Mouse (Mus musculus) brain, embryonic 14.5 days (tissue): Measurements from ENCODE around the gene Zfp62.

Experiments used
- CTCF ChIP-seq: fragments of 200-500 bp; IDR thresholded peaks from 2 replicates; pipeline ENCODE4 v1.5.1; 2012; ENCODE audit warnings: inconsistent platforms, mild to moderate bottlenecking, moderate library complexity, borderline replicate concordance; ENCODE audit not compliant: insufficient read depth, insufficient read length; ENCODE audit errors: extremely low read depth
- POLR2A ChIP-seq: fragments of 200-500 bp; IDR thresholded peaks from 2 replicates; pipeline ENCODE4 v1.6.1; 2012; ENCODE audit warnings: mild to moderate bottlenecking, inconsistent platforms, borderline replicate concordance; ENCODE audit not compliant: poor library complexity, insufficient read depth, insufficient read length, severe bottlenecking; ENCODE audit errors: extremely low read depth

GRCm38 (mm10) chr11:49203771-49204497, 842 bp downstream of the Zfp62 start:
- TF ChIP-seq POLR2A (no peak), CTCF (no peak)
